Mouse (Mus musculus) stomach, postnatal 0 days (tissue): ENCODE data around the gene Arhgap10.

Source experiments
- CTCF ChIP-seq: IDR thresholded peaks from 2 replicates; pipeline ENCODE4 v1.5.1; 2016; ENCODE audit warnings: antibody characterized with exemption, low read depth, mild to moderate bottlenecking, moderate library complexity
- EP300 ChIP-seq: optimal IDR thresholded peaks from 2 replicates; pipeline ENCODE3; 2016; ENCODE audit warnings: antibody characterized with exemption

GRCm38 (mm10) chr8:77223123-77223522, 294.6 kb downstream of the Arhgap10 start:
- TF ChIP-seq CTCF = no peak
- no peak for TF ChIP-seq EP300
